Mouse (Mus musculus) heart, postnatal 0 days (tissue): ENCODE results near the gene Colq.

Experiments
- CTCF ChIP-seq: IDR thresholded peaks from 2 replicates; pipeline ENCODE4 v1.5.1; 2016; ENCODE audit warnings: antibody characterized with exemption, control low read depth, low read depth
- EP300 ChIP-seq: IDR thresholded peaks from 2 replicates; pipeline ENCODE4 v1.6.1; 2016; ENCODE audit warnings: antibody characterized with exemption, low read depth

DNA sequence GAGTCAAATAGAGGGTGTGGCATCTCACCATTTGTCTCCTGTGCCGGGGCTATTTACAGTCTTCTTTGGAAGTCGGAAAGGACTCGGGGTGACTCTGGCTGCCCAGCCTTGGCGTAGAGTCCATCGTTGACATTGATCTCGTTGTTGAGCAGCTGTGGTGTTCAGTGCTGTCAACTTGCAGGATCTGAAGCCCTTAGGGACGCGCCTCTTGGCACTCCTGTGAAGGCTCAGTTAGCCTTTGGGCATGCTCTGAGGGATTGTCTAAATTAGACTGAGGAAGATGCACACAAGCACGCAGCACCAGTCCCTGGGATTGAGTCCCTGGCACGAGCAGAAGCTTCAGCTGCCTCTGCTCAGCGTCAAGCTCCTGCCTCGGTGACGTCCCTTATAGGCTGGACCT is 87.7 kb downstream of the Colq start:
- TF ChIP-seq CTCF: no peak
- no peak for TF ChIP-seq EP300
